Mouse (Mus musculus) C2C12 (cell line): ENCODE results near the gene Sh3kbp1.

ENCODE experiments used
- CTCF ChIP-seq: IDR thresholded peaks from one replicate; pipeline ENCODE4 v1.5.1; 2011; ENCODE audit not compliant: control insufficient read depth, insufficient read depth, insufficient read length
- MAX ChIP-seq: IDR thresholded peaks from one replicate; pipeline ENCODE4 v1.6.1; 2011; ENCODE audit warnings: mild to moderate bottlenecking, control low read depth
- MYOD1 ChIP-seq: IDR thresholded peaks from one replicate; pipeline ENCODE4 v1.6.1; 2011; ENCODE audit warnings: low read depth; ENCODE audit not compliant: control insufficient read depth, insufficient read length
- MYOG ChIP-seq: IDR thresholded peaks from one replicate; pipeline ENCODE4 v1.6.1; 2011; ENCODE audit not compliant: control insufficient read depth, insufficient read length; ENCODE audit errors: extremely low read depth
- USF1 ChIP-seq: IDR thresholded peaks from one replicate; pipeline ENCODE4 v1.6.1; 2011; ENCODE audit warnings: low read depth, mild to moderate bottlenecking, control low read depth, moderate library complexity

DNA sequence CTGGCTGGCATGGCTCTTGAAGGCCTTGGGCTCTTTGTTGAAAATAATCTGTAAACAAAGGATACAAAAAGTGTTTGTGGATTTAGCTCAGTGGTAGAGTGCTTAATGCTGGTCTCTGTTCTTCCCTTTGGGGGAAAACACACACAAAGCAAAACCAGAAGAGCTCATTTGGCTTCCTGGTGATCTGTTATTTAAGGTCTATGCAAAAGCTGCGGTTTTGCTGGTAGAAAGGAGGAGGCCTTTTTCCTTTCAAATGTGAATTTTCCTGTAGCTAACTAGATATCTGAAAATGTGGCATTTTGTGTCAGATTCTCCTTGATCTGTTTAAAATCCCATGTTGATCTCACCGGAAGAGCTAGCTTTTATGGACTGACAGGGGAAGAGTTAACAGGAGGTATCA is 141.9 kb downstream of the Sh3kbp1 start:
- TF ChIP-seq CTCF, result no peak
- TF ChIP-seq MAX, result no peak
- TF ChIP-seq MYOD1, result no peak
- no peak for TF ChIP-seq MYOG
- TF ChIP-seq USF1, result no peak
